In genomic region chr1:137656900-137657458, GRCm38 (mm10) we compare ENCODE assay signal across 9 mouse cellular contexts.
DNase-seq lines count a peak whose midpoint lies in the region; ATAC-seq and TF ChIP-seq lines count a peak whose summit lies in the region.
"Had no signal": no experiment of that assay in that cellular context is flagged by ENCODE, and none has a peak within 500 bp of the region (broad histone marks: within the 10 kb centered on the region; RNA-seq: fewer than 3 reads in every experiment).

No protein-coding gene starts in this region.

- no peaks in the 10 kb centered on the region for H3K27me3 ChIP-seq in forebrain, embryonic 15.5 days
- no peaks in the 10 kb centered on the region for H3K27me3 ChIP-seq in lung, embryonic 14.5 days (ENCODE audit: insufficient read depth, low read length)
- H3K27me3 ChIP-seq: limb, embryonic 12.5 days had no signal

- ATAC-seq in forebrain, embryonic 15.5 days (replicated peaks) = peak; percentile 95
- ATAC-seq in lung, embryonic 14.5 days (ENCODE audit: insufficient read depth) = peak; percentile 70
- ATAC-seq in monocyte, adult 5-6 weeks (replicated peaks; ENCODE audit: insufficient number of reproducible peaks, low FRiP score, low TSS enrichment, poor library complexity, severe bottlenecking) = no peak

- TF ChIP-seq CTCF in layer of hippocampus, adult 2 months (conservative IDR thresholded peaks at IDR 0.05) = no peak
- no peak for TF ChIP-seq CTCF in lung, embryonic 14.5 days (IDR thresholded peaks at IDR 0.05; ENCODE audit: low read depth)

- intact Hi-C loops in heart, postnatal 25 days (cut with DNase I) = loop anchor here (5.0 to 10.0 kb wide), 2 partner anchors 240 to 322 kb away; no protein-coding TSS in a partner anchor

- H3K27ac ChIP-seq in layer of hippocampus, adult 2 months = peak overlapping the region; percentile 15; the same call in 1 of the 2 replicates
- peak overlapping the region; percentile 81 for H3K27ac ChIP-seq in forebrain, embryonic 15.5 days (replicated peaks)
- H3K27ac ChIP-seq in lung, embryonic 14.5 days (ENCODE audit: low read depth) = peak overlapping the region; percentile 56; the same call in 1 of the 2 replicates
- H3K27ac ChIP-seq: limb, embryonic 12.5 days had no signal

- H3K4me2 ChIP-seq in forebrain, embryonic 15.5 days (replicated peaks) = peak overlapping the region; percentile 16
- H3K4me2 ChIP-seq in lung, embryonic 14.5 days = no peak overlapping the region
- H3K4me2 ChIP-seq: limb, embryonic 12.5 days had no signal

- 2% methylated on average over 6 of the region's 6 CpGs for WGBS in forebrain, embryonic 15.5 days
- 46% methylated on average over 6 of the region's 6 CpGs for WGBS in lung, embryonic 14.5 days

- H3K4me3 ChIP-seq in layer of hippocampus, adult 2 months = peak overlapping the region; percentile 2; the same call in 1 of the 2 replicates
- no peak overlapping the region for H3K4me3 ChIP-seq in forebrain, embryonic 15.5 days
- no peak overlapping the region for H3K4me3 ChIP-seq in lung, embryonic 14.5 days (ENCODE audit: low read depth, low read length)
- H3K4me3 ChIP-seq: limb, embryonic 12.5 days had no signal

- no peaks in the 10 kb centered on the region for H3K36me3 ChIP-seq in forebrain, embryonic 15.5 days
- no peaks in the 10 kb centered on the region for H3K36me3 ChIP-seq in lung, embryonic 14.5 days (ENCODE audit: insufficient read depth)
- H3K36me3 ChIP-seq: limb, embryonic 12.5 days had no signal

- H3K9me3 ChIP-seq in forebrain, embryonic 15.5 days = no peaks in the 10 kb centered on the region
- H3K9me3 ChIP-seq in lung, embryonic 14.5 days (ENCODE audit: low read depth, low read length) = no peaks in the 10 kb centered on the region
- H3K9me3 ChIP-seq: limb, embryonic 12.5 days had no signal

- no peak for DNase-seq in layer of hippocampus, adult 2 months (ENCODE audit: low spot score in 2 of 2)
- no peak for DNase-seq in layer of hippocampus, postnatal 14 days (ENCODE audit: low spot score in 2 of 2)
- DNase-seq in brain, embryonic 18.5 days (ENCODE audit: low read depth, low spot score) = peak; percentile 43
- peak; percentile 29 for DNase-seq in heart, postnatal 25 days (ENCODE audit: low spot score)
- DNase-seq in lung, embryonic 14.5 days = peak; percentile 88
- peak; percentile 37 for DNase-seq in retina, postnatal 7 days (ENCODE audit: low read depth, low spot score)

- peaks cover 21% of the 10 kb centered on the region for H3K4me1 ChIP-seq in forebrain, embryonic 15.5 days
- H3K4me1 ChIP-seq in lung, embryonic 14.5 days (ENCODE audit: insufficient read depth) = peaks cover 9% of the 10 kb centered on the region; the same call in 1 of the 2 replicates

- H3K9ac ChIP-seq in forebrain, embryonic 15.5 days (replicated peaks) = no peak overlapping the region
- H3K9ac ChIP-seq in lung, embryonic 14.5 days = no peak overlapping the region
- H3K9ac ChIP-seq: limb, embryonic 12.5 days had no signal

Comparison
In these comparisons a context has a peak if more than half of its experiments do, and no peak if none do; other contexts are left out.
1. DNase-seq: peak in brain, embryonic 18.5 days (single experiment), heart, postnatal 25 days (single experiment), lung, embryonic 14.5 days (single experiment) and retina, postnatal 7 days (single experiment); none in layer of hippocampus, adult 2 months (0 of 2) and layer of hippocampus, postnatal 14 days (0 of 2).
2. H3K27ac ChIP-seq: peak in every context shown above with its lines; median percentile 81 in forebrain, embryonic 15.5 days; 56 in lung, embryonic 14.5 days; 15 in layer of hippocampus, adult 2 months.